Mouse (Mus musculus): ENCODE data around the gene Phb.

DNA sequence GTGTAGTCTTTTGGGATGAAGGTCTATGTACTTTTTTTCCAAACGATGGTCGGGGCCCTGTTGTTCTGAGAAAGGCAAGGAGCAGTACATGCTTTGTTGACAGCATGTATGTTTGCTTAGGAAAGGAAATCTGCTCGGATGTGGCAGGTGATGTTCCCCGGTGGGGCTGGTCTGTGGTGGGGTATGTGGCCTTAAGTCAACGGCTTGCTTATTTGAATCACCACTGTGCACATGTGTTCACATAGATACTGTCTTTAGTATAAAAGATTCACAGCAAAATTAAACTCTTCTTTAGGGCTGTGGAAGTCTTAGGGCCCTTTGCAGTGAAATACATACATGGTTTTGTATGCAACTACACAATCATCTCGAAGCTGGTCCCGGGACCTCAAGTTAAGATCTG is 47.7 kb downstream of the Phb start:
- TF ChIP-seq CTCF (IDR thresholded peaks at IDR 0.05; ENCODE audit: extremely low read depth, insufficient read depth, insufficient read length, insufficient replicate concordance): no peak
- TF ChIP-seq POLR2A (IDR thresholded peaks at IDR 0.05; ENCODE audit: low read depth, low read length): no peak
